Mouse (Mus musculus) megakaryocyte progenitor cell, adult 5-6 weeks (primary cell): ENCODE measurements around the gene Batf2. TPM values are rescaled to one million over a fixed set of nuclear protein-coding genes. Genes with fewer than 3 reads are reported as not detected.
"Not testable (repeated sequence)": the region's sequence is repeated elsewhere in the genome, so short reads cannot be mapped to it uniquely, and the experiment has no call there.

Experiments used
- ATAC-seq: replicated peaks from 2 replicates; pipeline ENCODE4 v1.8.0; 2016; ENCODE audit warnings: mild to moderate bottlenecking, moderate TSS enrichment, inconsistent platforms; ENCODE audit not compliant: poor library complexity
- total RNA-seq, 2 experiments: library from RNA; stranded (forward) in 1 of 2; stranded (reverse) in 1 of 2; fragments of 157-497, 149-512 nt in 1 of 2; fragments of 200-1000 nt in 1 of 2; gene quantifications; 2 replicates each; pipeline versions ENCODE4 v1.2.3 to v1.2.4; 2015 to 2017

Batf2 gene
- total RNA-seq, 2 experiments from 2014 or later: 0.42 to 0.71 TPM

GRCm38 (mm10) chr19:6130414-6131128, 10.2 kb upstream of the Batf2 start:
- not testable (repeated sequence) for ATAC-seq

- ATAC-seq: peak; percentile 47
Observed at GRCm38 (mm10) chr19:6132171-6132827, 8.5 kb upstream of the Batf2 start.

GRCm38 (mm10) chr19:6133197-6133596, 7.6 kb upstream of the Batf2 start:
- not testable (repeated sequence) for ATAC-seq

- no peak for ATAC-seq
Observed at GRCm38 (mm10) chr19:6136397-6136796, 4.4 kb upstream of the Batf2 start.

GRCm38 (mm10) chr19:6139701-6140100, 1.1 kb upstream of the Batf2 start:
- no peak for ATAC-seq

GRCm38 (mm10) chr19:6140374-6140677, 457 bp upstream of the Batf2 start:
- no peak; the same call in 1 of the 2 replicates for ATAC-seq

- ATAC-seq: peak; percentile 78
Observed at GRCm38 (mm10) chr19:6141394-6141749, 589 bp downstream of the Batf2 start, which contains the start of gene Arl2. Arl2 (minus strand) TSS chr19:6141548.

GRCm38 (mm10) chr19:6144842-6145241, 4.1 kb downstream of the Batf2 start:
- no peak for ATAC-seq

- ATAC-seq: no peak
Observed at GRCm38 (mm10) chr19:6155174-6155573, 14.4 kb downstream of the Batf2 start.

GRCm38 (mm10) chr19:6156372-6156771, 15.6 kb downstream of the Batf2 start:
- ATAC-seq: no peak

GRCm38 (mm10) chr19:6157220-6157619, 16.4 kb downstream of the Batf2 start:
- ATAC-seq: peak; percentile 85

- ATAC-seq: peak; percentile 23; the same call in 1 of the 2 replicates
Observed at GRCm38 (mm10) chr19:6163872-6164547, 23.2 kb downstream of the Batf2 start.

- ATAC-seq: no peak
Observed at GRCm38 (mm10) chr19:6166750-6167149, 26.0 kb downstream of the Batf2 start.

GRCm38 (mm10) chr19:6171215-6171614, 30.4 kb downstream of the Batf2 start:
- ATAC-seq: no peak

- ATAC-seq: no peak
Observed at GRCm38 (mm10) chr19:6174771-6175170, 34.0 kb downstream of the Batf2 start.

GRCm38 (mm10) chr19:6178775-6179174, 38.0 kb downstream of the Batf2 start:
- no peak for ATAC-seq

- ATAC-seq: no peak
Observed at GRCm38 (mm10) chr19:6181629-6182028, 40.8 kb downstream of the Batf2 start.

- 0 out of 2 replicates have a peak, but pooled peaks have one; percentile 26 for ATAC-seq
Observed at GRCm38 (mm10) chr19:6182534-6182933, 41.8 kb downstream of the Batf2 start.

GRCm38 (mm10) chr19:6184131-6184530, 43.3 kb downstream of the Batf2 start, which contains the start of gene Majin:
Majin (plus strand) TSS chr19:6184388.
- no peak for ATAC-seq

- no peak for ATAC-seq
Observed at GRCm38 (mm10) chr19:6204265-6204664, 63.5 kb downstream of the Batf2 start.

GRCm38 (mm10) chr19:6206716-6207115, 65.9 kb downstream of the Batf2 start:
- no peak for ATAC-seq
